Mouse (Mus musculus): Measurements from ENCODE around the gene Far1.

The Far1 gene

DNA sequence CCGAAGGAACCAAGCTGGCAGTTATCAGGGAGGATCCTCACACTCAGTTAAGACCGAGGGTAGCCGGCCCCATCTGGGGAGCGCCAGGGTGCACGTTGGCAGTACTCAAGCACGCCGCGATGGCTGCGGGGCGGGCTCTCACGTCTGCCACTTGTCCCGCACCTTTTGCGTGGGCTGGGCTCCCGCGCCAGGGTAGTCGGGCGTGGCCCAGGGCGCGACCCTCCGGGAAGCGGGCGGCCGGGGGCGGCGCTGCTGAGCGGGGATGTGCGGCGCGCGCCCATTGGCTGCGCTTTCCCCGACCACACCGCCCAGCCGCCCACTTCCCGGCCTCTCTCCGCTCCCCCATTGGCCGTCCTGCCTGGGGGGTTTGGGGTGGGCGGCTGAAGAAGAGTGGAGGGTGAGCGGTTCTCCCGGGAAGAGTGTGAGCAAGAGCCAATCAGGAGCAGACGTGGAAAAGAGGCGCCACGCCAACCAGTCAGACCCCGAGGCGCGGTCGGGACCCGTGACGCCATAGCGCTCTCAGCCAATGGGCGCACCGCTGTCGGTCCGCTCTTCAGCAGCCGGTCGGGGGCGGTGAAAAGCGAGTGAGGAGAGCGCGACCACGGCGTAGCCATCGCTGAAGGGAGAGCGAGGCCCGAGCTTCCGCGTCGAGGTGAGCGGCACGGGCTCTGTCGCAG lies at the start of gene Far1:
Gene Far1, plus strand, starts transcription at position 549 of the 677 bp plus-strand sequence.
- peak; percentile 98 for DNase-seq (ENCODE audit: low read depth, low spot score)

DNA sequence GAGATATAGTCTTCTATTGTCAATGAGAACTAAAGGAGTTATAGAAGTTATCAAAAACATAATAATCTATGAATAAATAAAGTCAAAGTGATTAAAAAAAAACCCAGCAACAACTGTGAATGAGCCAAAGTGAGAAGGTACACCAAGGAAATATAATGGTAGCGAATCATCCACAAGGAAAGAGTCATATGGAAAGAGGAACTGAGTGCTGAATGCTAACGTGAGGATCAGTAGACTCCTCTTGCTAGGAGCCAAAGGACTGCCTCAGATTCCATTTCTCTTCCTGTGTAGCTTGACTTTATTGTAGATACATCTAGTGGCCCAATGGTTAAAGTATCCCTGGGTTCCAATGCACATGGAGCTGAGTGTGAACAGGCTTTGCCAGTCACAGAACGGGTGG lies 45.3 kb upstream of the Far1 start:
- DNase-seq (ENCODE audit: low read depth, low spot score): no peak

DNA sequence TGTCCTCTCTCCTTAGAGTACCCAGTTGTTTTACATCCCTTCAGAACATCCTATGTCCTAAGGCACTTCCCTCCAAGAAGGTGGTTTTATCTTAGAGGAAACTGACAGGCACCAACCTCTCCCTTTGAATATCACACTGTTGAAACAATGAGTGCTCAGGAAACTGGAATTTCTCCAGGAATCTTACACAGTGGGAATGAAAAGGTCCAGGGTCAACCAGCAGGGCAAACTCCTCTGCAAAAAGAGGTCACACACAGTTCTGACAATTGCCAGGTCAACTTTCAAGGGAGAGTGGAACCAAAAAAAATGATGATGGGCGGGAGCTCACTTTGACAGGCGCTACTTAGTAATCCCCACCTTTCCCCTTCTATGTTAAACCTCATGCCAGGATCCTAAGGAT lies 43.0 kb upstream of the Far1 start:
- no peak for DNase-seq (ENCODE audit: low read depth, low spot score)

DNA sequence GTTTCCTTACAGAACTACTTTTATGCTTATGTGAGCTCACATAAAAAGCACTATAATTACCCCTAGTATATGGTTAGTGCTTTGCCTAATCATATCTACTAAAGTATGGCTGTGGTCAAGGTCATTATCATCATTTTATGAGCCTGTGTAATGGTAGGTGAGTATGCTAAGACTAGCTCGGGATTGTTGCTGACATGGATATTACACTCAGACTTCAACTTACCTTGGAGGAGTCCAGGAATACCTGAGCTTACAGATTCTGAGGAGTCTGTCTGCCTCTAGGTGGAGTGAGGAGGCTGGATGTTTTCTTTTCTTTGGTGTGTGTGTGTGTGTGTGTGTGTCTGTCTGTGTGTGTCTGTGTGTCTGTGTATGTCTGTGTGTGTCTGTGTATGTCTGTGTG lies 42.0 kb upstream of the Far1 start:
- DNase-seq (ENCODE audit: low read depth, low spot score): no peak

DNA sequence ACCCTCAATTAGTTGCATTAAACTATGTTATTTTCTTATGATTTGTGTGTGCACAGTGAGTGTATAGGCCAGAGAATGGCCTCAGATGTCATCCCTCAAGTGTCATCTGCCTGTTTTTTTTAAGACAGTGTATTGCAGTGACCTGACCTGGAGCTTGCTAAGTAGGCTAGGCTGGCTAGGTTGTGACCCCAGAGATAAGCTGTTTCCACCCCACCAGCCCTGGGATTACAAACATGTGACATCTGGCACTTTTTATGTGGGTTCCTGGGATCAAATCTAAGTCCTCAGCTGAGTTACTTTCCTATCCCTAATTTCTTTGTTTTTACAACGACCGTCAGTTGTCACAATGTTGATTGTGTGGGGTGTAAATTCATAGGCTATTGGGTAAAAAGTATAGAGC lies 17.8 kb upstream of the Far1 start:
- DNase-seq (ENCODE audit: low read depth, low spot score): no peak

DNA sequence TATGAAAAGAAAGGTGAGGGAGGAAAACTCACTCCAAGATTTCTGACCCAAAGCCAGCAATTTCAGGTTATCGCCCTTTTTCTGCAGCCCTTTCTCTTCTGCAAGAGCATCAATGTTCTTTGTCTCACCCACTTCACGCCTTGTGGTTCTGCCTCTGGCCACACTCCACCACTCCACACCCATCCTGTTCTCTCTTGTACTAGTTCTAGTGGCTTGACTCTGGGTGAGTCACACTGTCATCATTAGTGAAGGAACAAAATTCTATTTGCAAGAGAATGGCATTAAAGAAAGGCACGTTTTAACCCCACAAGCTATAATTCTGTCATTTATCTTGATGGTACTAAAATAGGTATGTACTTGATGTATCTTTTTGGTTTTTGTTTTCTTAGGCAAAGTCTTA lies 15.2 kb upstream of the Far1 start:
- DNase-seq (ENCODE audit: low read depth, low spot score): no peak

DNA sequence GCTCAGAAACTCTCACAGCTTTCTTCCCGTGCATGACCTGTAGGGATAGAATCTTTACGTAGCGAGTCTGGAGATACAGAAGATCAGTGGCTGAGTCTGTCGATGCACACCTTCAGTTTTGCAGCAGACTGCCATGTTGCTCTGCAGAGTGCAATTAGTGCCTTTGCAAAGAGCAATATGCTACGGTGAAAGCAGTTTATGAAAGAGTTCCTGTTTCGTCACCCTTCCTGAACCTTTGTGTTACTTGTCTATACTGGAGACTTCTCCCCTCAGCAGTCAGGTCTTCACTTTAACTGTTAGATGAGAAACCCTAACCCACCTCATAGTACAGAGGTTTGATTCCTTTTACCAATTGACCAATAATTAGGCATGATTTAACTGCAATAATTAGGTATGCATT lies 13.8 kb upstream of the Far1 start:
- no peak for DNase-seq (ENCODE audit: low read depth, low spot score)

DNA sequence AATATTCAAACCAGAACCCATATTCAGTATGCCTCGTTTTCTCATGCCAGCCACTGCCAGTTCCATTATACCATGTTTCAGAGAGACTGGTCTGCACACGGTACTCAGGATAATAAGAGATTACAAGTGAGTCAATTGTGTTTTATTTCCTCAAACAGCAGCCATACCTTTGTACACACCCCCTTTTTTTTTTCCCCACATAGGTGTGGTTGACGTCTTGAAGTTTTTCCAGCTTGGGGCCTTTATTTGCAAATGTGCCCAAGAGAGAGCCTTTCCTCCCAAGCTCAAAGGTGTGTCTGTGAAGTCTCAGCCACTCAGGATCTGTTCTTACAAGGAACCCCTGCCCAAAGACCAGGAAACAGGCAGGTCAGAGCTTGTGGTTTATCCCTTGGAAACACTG lies 11.2 kb upstream of the Far1 start:
- DNase-seq (ENCODE audit: low read depth, low spot score): no peak

DNA sequence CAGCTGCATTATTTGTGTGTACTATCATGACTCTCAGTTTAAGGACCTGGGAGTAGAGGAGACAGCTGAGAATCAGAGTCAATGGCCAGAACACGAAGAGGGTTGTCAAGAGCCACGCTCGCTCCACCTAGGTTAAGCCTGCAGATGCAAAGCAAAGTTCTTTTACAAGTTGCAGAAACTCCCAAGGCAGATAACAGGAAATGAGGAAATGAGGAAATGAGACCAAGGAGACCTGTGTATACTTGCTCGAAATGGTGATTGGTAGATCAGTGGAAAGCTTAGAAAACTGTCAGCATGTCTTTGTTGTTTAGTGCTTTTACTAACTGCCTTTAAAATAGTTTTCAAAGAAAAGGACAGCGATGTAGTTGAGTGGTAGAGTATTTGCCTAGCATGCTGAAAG lies 8.6 kb upstream of the Far1 start:
- no peak for DNase-seq (ENCODE audit: low read depth, low spot score)

DNA sequence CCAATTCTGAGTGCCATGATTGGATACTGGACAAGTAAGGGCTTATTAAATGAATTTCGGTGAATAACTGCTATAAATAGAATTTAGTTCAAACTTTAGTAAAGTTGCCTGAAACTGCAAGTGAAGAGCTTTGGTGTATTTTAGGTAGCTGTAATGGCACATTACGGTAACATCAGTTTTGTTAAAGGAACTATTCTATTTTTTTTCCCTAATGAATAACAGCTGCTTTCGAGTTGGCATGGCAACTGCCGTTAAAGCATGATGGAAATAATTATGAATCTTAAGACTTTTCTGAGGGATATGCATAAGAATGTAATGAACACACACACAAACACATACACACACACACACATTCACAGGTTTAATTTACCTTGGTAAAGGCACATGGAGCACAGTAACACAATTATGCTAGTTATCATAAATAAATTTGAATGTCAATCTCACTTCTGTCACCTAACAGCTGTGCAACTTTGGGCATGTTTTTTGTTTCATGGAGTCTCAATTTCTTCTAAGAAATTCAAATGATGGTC lies 8.1 kb upstream of the Far1 start:
- DNase-seq (ENCODE audit: low read depth, low spot score): no peak

DNA sequence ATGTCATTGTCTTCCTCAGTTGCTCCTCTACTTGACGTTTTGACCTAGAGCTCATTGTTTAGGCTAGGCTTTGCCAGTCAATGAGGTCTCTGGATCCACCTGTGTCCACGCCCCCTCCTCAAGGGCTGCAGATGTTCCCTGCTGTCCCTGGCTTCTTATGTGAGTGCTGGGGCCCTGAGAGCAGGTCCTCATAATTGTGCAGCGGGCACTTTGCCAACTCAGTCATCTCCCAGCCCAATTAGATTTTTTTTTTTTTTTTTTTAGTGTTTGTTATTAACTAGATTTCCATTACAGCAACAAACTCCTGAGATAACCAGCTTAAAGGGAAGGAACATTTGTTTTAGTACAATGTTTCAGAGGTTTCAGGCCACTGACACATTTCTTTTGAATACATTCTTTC lies 5.8 kb upstream of the Far1 start:
- DNase-seq (ENCODE audit: low read depth, low spot score): no peak

DNA sequence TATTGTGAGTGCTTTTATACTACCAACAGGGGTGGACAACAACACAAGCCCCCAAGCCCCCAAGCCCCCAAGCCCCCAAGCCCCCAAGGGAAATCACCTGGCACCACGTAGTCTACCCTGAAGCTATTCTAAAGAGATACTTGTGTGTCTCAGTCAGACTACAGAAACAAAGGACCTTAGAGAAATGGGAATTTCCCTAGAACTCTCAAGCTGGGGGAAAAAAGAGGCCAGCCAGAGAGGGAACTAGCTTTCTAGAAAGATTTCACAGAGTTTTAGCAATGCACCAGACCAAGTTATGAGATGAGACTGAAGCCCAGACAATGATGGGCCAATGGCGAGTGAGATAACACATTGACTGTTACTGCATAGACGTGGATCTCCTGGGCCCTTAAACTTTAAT lies 2.2 kb upstream of the Far1 start:
- no peak for DNase-seq (ENCODE audit: low read depth, low spot score)

DNA sequence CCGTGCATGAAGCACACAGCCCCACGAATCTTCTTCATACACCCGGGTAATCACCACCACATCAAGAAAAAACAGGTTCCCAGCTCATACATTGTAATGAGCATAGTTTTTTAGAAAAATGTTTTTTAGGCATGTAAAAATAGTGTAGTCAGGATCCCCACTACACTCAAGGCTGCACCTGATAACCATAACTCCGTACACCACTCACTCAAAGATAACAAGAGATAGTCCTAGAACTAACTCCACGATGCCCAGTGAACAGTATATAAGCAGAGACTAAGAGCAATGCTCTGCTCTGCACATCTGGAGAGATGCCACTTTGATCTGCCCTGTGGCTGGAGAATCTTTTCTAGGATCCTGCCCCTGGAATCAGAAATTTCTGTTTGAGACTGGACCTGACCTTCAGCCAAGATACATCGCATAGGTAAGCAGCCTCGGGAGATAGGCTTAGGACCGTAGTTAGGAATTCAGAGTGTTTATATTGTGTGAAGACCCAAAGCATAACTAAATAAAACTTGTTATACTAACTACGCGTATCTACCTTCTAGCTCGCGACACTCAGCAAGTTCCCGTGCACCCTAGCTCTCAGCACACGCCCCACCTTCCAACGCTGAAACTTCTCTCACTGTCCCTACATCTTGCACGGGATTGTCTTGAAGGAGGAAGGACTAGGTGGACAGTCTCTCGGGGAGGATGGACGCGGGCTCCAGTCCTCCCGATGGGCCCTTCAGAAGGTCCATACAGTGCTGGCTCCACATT lies 928 bp upstream of the Far1 start:
- no peak for DNase-seq (ENCODE audit: low read depth, low spot score)

DNA sequence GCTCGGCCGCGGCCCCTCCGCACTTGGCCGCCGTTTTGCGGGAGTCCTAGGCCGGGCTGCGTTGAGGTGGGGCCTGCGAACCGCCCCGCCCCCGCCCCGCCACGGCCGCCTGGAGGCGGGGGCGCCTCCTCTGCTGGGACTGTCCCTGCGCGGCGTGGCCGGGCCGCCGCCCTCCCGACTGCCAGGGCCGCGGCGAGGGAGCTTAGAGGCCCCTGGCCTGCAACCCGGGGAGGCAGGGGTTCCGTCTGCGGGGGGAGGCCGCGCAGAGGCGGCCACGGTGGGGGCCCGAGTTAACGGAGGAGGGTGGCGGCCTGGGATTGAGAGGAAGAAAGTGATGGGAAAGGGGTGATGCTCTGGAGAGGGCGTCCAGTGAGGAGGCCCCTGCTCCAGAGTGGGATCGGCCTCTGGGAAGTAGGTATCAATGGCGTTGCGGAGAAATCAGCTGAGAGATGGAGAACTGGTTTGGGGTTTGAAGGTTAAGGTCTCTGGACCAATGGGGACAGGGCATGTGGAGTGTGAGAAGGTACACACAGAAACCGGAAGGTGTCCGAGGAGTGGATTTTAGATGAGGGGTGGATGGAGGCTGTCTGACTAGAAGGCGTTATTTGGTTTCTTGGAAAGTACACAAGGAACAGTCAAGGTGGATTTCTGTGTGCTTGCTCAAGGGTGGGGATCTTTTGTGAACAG lies 472 bp downstream of the Far1 start:
- DNase-seq (ENCODE audit: low read depth, low spot score): peak; percentile 2

DNA sequence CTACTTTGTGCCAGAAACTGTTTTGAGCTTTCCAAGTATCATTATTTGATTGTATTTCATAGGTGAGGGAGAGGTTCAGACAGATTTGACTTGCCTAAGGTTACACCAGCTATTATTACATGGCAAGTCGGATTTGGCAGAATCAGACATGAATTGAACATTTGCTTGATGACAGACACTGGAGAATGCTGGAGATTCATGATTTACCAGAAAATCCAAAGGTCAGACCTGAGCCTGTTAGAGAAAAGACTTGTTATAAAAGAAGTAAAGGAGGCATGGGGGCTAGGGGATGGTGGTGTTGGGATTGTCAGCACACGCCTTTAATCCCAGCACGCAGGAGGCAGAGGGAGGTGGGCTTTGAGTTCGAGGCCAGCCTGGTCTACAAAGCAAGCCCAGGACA lies 2.2 kb downstream of the Far1 start:
- no peak for DNase-seq (ENCODE audit: low read depth, low spot score)

DNA sequence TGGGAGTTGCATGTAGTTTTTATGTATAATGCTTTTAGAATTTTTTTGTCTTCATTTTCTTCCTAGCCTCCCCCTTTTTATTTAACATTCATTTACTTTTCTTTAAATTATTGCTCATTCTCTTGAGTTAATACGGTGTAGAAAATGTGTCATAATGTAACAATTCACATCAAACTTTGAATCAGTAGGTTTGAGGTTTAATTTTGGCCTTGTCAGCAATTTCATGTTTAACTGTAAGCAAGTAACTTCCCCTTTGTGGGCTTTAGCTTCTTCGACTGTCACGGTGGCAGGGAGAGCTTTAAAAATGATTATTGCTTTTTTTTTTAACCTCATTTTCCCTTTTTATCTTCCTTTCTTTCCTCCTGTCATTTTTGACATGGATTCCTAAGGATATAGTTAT lies 4.8 kb downstream of the Far1 start:
- DNase-seq (ENCODE audit: low read depth, low spot score): no peak

DNA sequence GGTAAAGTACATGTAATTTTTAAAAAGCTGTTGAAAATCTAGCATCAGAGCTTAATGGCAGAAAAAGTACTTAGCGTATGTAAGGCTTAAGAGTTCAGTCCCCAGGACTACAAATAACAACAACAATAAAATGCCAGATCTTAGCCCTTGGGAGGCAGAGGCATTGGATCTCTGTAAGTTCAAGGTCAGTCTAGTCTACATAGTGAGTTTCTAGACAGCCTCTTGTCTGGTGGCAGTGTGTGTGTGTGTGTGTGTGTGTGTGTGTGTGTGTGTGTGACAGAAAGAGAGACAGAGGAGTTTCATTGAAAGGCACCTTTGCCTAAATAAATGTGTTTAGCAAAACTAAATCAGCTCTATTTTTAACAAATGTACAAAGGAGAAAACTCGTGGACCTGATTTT lies 5.3 kb downstream of the Far1 start:
- no peak for DNase-seq (ENCODE audit: low read depth, low spot score)

DNA sequence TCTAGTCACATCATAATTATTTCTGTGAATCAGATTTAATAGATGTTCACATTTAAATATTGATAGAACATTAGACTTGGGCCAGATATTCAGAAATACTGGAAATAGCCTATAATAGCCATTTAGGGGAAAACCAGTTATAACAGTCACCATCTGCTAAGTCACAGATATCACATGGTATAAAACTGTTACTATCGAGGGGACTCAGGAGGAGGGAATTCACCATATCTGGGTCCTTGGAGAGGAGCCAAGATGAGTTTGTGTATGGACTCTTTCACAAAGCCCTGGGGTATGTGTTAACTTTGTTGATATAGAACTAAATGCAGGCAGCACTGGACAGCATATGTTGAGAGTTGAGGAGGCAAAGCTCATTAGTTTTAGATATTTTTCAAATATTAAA lies 29.5 kb downstream of the Far1 start:
- no peak for DNase-seq (ENCODE audit: low read depth, low spot score)

DNA sequence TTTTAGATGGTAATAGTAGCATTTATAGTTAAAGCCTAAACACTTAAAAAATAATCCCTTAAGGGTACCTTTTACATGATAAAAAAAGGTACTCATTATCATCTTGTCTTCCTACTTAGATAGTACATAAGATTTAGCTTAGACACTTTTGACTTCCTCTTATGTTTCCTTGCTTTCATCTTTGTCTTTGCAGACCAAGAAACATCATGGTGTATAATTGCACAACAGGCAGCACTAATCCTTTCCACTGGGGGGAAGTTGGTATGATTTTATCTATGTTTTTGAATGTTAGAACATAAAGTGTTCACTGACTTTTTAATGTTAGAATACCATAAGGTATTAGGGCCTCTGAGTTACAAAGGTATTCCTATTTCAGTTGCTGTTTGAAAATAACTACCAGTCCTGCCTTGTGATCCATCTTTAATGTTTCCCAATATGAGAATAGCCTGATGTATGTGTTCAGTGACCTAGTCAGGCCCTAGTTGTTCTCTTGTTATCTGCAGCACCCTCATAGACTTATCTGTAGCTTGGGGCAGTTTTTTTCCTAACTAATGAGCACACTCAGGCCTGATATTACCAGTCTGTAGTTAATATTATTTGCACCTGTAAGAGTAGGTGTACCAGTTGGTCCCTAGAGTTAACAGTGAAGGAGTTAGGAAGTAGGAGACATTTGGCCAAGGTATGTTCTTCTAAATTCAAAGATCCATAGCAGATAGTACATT lies 38.3 kb downstream of the Far1 start:
- DNase-seq (ENCODE audit: low read depth, low spot score): no peak

DNA sequence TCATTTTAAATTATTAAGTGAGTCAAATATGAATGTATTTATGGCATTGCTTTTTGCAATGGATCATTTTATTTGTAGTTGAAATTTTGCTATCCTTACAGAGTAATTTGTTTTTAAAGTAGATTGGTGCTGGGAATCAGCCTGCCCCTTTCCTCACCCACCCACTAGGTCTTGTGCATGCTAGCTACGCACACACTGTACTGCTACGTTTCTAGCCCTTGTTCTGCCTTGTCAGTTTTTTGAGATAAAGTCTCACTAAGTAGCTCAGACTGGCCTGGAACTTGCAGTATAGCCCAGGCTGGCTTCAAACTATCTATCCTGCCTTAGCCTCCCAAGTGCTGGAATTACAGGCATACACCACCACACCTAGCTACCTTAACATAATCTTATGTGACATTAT lies 38.9 kb downstream of the Far1 start:
- no peak for DNase-seq (ENCODE audit: low read depth, low spot score)

DNA sequence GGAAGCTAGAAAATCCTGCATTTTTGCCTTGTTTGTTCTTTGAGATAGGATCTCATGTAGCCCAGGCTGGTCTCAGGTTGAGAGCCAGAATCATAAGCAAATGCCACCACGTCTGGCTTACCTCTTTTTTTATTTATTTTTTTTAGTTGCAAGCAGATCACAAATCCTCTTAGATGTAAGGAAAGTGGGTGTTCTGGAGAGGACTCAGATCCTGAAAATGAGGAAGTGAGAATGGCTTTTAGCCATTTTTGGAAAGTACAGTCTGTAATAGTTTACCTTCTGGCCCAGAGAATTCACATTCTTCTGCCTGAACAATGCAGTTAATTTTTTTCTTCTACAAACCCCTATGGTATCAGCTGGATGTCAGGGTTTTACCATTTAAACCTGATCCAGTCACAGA lies 42.5 kb downstream of the Far1 start:
- DNase-seq (ENCODE audit: low read depth, low spot score): no peak

DNA sequence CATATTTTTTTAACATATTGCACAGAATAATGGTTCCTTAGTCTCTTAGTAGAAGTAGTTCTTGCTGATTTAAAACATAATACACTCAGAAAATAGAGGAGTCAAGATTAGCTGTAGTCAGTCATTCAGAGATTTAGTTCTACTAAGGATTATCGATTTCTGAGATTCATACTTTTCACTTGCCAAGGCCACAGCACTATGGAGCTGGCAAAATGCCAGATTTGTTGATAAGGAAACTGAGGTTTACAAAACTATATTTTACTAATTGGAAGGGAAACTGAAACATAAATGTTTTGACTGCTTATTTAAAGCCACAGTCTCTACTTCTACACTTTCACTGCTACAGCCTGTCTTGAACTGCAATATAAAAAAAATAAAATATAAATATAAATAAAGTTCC lies 53.3 kb downstream of the Far1 start:
- no peak for DNase-seq (ENCODE audit: low read depth, low spot score)
